Mouse (Mus musculus) cerebellum, adult (tissue): ENCODE results near the gene Fcrl1.

Experiments
- ATAC-seq: cut with Nextera tagmentation; 2 replicates; pipeline ENCODE4 v1.9.2; 2017; ENCODE audit warnings: mild to moderate bottlenecking, moderate library complexity, mixed read lengths; ENCODE audit not compliant: insufficient number of reproducible peaks, low FRiP score, low TSS enrichment

Fcrl1 gene

DNA sequence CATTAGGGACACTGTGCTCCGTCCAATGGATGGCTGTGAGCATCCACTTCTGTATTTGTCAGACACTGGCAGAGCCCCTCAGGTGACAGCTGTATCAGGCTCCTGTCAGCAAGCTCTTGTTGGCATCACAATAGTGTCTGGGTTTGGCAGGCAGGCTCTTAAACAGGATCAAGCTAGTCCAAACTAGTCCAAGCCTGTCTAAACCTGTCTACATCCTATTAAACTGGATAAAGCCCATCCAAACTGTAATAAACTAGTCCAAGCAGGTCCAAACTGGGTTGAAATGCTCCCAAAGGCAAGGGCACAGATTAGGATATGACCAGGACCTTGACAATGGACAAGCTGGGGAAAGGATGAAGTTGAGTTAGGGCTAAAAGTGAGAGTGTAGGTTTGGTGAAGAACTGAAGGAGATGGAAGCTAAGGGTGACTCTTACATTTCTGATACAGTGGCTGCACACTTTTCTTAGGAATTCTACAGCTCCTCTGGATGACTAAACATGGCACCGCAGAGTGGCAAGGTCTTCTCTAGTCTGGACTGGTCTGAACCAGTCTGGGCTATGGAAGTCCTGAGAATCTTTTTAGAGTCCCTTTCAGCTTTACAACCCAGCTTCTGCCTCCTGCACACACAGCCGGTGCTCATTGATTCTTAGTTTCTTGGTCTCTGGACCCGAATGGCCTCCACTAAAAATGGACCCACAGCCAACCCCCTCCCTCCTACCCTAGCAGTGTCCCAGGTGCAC lies 33.2 kb downstream of the Fcrl1 start:
- no peak; the same call in 1 of the 2 replicates for ATAC-seq

DNA sequence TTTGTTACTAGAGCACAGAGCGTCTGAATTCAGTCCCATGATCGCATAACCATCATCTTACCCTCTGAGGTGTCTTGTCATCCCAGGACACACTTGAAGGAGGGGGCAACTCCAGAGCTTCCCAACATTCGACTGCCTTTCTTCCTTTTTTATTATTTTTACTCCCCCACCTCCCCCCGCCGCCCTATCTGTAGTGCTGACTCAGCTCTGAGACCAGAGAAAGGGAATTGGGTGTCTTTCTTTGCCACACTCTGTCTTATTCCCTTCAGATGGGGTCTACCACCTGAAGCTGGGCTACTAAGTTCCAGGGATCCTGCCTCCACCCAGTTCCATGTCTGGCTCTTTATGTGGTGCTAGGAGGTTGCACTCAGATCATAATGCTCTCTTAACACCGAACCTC lies 34.4 kb downstream of the Fcrl1 start:
- no peak for ATAC-seq

DNA sequence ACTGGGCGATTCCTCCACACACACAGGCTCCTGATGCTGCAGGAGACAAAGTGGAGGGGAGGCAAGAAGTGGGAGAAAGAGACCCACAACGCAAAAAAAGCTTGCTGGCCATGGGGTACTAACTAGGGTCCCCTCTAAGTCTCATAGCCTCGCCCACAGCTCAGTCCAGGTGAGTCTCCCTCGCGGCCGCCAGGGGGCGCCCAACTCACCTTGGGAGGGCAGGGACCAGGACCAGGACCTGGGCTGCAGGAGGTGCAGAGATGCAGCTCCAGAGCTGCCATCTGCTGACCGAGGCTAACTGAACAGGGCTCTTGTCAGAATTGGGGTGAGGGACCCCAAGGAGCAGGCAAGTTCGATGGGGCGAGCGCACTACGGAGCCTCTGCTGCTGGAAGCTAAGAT lies 35.0 kb downstream of the Fcrl1 start:
- ATAC-seq, result peak; percentile 62; the same call in 1 of the 2 replicates

DNA sequence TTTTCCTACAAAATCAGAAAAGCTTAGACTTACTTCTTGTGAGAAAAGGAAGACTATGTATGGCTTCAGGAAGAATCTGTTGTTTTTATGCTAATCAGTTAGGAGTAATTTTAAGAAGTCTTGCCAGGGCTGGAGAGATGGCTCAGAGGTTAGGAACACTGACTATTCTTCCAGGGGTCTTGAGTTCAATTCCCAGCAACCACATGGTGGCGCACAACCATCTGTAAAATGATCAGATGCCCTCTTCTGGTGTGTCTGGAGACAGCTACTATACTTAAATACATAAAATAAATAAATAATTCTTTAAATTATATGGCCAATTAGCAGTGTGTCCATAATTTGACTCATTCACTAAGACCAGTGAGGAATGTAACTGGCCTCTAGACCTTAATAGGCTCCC lies 44.5 kb downstream of the Fcrl1 start:
- ATAC-seq, result no peak

DNA sequence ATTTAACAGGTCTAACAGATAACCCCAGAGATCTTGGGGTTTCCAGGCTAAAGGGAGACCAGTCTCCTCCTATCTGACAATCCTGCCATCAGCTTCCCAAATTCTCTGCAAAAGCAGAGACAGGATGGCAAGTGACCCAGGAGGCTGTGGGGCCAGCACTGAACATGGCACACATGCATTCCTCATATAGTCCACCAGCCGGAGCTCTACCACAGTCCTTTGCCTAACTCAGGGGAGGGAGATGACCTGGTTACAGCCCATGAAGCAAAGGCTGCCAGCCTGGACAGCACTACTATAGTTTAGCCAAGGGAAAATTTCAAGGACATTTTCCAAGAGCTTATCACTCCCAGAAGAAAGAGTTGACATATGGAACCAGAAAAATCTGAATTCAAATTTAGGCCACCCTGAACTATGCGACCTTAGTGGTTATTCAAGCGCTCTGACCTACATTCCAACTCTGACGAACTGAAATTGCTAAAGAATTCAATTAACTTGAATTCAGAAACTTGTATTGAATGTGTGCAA lies 46.3 kb downstream of the Fcrl1 start:
- no peak; the same call in 1 of the 2 replicates for ATAC-seq

DNA sequence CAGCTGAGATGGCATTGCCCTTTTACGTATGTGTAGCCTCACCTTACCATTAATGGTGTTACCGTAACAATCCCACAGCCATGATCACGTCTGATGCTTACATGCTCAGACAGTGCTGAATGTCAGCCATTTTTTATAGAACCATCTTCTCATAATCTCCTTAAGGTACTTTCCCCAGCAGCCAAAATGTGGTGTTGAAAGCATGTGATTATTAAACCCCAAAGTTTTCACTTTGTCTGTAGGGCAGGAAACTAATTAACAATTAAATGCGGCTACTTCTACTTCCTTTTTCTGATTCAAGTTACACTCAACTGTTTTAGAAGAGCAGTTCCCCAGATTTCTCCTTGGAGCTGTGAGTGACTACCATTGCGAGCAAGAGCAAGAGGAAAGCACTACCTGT lies 59.3 kb downstream of the Fcrl1 start, which contains the start of gene Fcrl5:
Gene Fcrl5, plus strand, starts transcription at position 295 of the 400 bp plus-strand sequence.
- ATAC-seq, result no peak

DNA sequence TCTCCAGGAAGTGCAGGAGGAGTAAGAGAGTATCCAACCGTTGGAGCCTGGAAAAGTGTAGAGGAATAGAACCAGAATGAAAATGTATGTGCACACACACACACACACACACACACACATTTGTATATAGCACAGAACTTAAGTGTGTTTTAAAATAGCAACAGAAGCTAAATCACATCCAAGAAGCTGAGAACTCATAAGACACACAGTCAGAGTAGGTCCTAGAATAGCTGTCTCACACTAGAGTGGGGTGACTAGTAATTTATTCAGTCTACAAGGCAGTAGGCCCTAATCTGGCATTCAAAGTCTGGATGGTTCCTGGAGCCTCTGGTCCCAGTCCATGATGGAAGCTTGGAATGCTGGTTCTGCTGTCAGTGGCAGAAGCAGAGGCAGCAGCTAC lies 64.4 kb downstream of the Fcrl1 start:
- ATAC-seq, result no peak

DNA sequence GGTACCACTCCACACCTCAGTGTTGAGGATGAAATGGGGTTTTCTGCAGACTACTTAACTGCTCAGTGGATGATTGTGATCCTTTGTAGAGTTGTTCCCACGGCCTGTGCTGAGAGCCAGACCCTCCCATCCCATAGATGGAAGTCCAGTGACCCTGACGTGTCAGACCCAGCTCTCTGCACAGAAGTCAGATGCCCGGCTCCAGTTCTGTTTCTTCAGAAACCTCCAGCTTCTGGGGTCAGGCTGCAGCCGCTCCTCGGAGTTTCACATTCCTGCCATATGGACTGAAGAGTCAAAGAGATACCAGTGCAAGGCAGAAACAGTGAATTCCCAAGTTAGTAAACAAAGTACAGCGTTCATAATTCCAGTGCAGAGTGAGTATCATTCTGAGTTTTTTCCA lies 67.8 kb downstream of the Fcrl1 start:
- ATAC-seq, result no peak
